Mouse (Mus musculus): ENCODE results near the gene Nfia.

DNA sequence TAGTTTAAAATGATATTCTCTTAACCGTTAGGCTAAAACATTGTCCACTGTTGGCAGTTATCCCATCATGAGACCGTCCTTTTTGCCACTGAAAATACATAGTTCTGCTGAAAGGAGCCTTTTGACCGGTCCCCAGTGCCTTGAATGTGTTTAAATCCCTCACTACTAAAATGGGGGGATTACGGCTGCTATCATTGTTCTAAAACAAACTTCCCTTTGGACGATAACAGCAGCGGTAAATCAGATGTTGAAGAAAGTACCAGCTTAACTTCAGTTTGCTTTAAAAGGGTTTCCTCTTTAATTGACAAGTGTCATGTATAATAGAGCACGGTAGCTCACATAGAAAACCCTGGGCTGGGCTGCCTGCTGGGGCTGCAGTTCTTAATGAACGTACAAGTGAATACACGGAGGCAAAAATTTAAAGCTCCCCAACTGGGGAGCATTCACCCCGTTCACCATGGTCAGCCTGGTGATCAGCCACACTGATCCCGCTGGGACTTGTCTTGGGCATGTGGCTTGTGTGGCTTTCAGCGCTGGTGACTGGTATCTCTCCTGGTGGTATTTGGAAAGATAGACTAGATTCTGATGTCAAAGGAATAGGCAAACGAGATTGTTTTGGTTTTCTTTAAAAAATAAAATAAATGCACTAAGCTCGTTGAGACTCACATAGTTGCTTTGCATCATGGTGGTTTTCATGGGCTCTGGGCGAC is 71.6 kb downstream of the Nfia start:
- TF ChIP-seq CTCF (IDR thresholded peaks at IDR 0.05; ENCODE audit: low read depth, low read length): no peak
- no peak for TF ChIP-seq GATA1 (IDR thresholded peaks at IDR 0.05; ENCODE audit: borderline replicate concordance, low read length)
- TF ChIP-seq TAL1 (conservative IDR thresholded peaks at IDR 0.05; ENCODE audit: low read depth, low read length): no peak

Data from G1E (cell line).